Mouse (Mus musculus) 3T3-L1 (cell line): ENCODE measurements around the gene Fblim1.
A peak's percentile ranks its signal among the peaks of the same experiment; 100 is the strongest.
"Not testable (repeated sequence)": the region's sequence is repeated elsewhere in the genome, so short reads cannot be mapped to it uniquely, and the experiment has no call there.

Experiments used
- DNase-seq: peaks from one replicate; pipeline ENCODE4 v3.0.0-alpha.2; 2015; ENCODE audit warnings: low read depth, low spot score

The Fblim1 gene

DNA sequence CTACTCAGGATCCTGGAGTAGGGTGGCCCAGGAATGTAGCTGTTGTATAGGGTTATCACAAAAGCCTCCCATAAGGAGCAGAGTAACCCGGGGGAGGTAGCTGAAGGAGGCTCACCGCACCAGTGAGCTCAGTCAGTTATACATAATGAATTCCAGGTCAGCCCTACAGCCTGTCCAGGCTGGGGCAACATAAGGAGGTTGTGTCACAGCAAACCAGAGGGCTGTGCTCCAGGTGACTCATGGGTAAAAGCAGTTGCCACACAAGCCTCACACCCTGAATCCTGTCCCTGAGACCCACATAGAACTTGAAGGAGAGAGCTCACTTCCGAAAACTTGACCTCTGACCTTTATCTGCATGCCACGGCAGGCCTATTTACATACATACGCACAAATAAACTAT, 36.9 kb downstream of the Fblim1 start:
- peak; percentile 48 for DNase-seq

DNA sequence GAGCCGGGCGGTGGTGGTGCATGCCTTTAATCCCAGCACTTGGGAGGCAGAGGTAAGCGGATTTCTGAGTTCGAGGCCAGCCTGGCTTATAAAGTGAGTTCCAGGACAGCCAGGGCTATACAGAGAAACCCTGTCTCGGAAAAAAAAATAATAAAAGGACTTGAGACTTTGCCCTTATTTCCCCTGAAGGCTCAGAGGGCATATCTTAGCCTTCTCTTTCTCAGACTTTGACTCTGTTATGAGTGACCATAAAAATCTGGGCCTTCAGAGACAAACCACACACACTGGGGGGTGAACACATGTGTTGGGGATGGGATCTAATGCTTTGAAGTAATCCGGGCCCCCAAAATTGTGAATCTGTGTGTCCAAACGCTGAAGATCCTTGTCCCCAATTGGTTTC, 38.7 kb downstream of the Fblim1 start:
- not testable (repeated sequence) for DNase-seq

DNA sequence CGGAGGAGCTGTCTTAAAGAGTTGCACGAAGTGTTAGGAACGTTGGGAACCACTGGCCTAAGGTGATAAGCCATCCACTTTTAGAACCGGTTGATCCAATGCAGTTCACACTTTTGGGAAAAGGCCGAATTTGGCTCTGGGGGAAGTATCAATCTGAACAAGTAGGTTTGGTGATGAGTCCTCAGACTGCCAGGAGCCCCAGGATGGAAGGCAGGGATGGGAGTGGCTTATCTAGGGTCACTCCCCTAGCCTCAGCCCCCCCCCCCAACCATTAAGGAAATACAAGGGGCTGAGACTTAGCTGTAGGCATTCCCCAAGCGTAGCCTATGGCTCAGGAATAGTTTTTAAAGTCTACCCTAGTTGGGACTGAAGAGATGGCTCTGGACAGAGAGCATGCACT, 39.7 kb downstream of the Fblim1 start:
- no peak for DNase-seq

DNA sequence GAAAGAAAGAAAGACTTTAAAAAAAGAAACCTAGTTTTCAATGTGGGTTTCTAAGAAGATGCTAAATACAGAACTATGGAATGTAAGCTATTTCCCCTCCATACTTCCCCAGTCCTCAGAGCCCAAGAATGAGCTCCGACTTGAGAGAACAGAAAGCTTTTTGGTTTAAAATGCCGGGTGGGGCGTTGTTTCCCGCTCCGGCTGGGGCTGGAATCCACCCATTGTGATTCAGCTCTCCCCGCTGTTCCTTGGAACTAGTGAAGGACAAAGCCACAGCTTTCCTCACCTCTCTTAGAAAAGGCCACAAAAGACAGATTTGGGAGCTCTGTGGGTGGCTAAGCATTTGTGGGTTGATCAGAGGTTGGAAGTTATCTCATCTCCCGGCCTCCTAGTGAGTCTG, 40.6 kb downstream of the Fblim1 start:
- peak; percentile 77 for DNase-seq

DNA sequence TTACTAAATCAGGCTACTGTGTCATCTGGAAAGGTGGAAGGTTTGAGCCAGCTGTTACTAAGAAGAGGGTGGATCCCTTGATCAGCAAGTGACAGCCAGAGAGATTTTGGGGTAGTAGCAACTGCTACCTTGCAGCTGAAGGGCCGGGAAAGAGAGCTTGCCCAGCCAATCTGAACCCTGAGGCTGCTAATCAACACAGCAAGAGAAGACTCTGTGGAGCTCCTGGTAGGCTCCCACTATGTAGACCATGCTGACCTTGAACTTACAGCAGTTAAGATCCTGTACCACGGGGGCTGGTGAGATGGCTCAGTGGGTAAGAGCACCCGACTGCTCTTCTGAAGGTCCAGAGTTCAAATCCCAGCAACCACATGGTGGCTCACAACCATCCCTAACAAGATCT, 41.2 kb downstream of the Fblim1 start:
- DNase-seq = no peak

DNA sequence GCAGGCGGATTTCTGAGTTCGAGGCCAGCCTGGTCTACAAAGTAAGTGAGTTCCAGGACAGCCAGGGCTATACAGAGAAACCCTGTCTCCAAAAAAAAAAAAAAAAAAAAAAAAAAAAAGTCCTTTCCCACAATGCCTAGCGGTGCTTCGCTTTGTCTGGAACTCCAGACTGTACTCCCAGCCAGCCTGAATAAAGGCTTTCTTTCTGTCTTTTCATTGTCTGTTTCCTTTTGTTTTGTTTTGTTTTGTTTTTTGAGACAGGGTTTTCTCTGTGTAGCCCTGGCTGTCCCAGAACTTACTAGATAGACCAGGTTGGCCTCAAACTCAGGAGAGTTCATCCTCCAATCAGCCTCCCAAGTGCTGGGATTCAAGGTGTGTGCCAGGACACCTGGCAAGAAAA, 41.7 kb downstream of the Fblim1 start:
- no peak for DNase-seq

DNA sequence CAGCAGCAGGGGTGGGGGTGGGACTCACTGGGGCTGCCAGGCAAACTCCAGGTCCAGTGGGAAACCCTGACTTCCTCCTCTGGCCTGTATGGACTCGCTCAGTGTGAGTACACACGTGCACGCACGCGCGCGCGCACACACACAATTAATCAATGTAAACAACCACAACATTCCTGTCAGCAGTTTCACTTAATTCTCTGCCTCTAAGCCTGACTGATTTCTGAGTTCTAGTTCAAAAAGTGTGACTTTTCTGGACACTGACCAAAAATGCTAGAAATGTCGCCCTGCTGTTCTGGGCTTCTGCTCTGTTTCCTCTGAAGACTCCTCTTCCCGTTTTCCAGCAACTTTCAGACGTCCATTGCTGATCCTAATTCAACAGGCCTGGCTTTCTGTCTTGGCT, 43.6 kb downstream of the Fblim1 start:
- peak; percentile 60 for DNase-seq

DNA sequence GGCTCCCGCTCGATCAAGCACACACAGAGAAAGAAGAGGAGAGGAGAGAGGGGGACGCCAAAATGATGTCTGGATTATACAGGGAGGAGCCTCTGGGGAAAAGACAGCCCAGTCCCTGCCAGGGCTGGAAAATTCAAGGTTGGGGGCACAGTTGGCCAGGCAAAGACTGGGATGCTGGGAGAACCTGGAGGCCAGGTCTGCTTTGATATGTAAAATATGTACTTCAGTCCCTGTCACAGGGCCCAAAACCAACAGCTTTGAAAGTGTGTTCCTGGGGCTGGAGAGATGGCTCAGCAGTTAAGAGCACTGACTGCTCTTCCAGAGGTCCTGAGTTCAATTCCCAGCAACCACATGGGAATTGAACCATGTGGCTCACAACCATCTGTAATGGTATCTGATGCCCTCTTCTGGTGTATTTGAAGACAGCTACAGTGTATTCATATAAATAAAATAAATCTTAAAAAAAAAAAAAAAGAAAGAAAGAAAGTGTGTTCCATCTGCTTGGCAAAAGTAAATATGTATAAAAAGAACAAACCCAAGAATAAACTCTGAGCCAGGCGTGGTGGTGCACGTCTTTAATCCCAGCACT, 44.5 kb downstream of the Fblim1 start:
- DNase-seq = peak; percentile 45

DNA sequence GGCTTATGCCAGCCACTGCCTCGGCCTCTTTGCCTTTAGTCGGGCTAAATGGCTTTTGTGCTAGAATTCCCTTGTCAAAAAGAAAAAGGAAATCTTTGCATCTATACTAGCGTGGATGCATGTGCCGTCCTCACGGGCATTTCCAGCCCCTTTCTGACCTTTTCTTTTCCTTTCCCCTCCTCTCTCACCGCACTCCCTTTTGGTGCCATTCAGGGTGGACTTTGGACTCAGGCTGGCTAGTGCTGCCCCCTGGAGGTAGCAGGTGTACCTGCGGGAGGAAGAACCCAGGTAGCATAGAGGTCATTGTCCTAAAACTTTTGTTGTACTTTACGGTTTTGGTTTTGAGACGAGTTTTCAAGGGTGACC, 46.0 kb downstream of the Fblim1 start:
- peak; percentile 91 for DNase-seq

DNA sequence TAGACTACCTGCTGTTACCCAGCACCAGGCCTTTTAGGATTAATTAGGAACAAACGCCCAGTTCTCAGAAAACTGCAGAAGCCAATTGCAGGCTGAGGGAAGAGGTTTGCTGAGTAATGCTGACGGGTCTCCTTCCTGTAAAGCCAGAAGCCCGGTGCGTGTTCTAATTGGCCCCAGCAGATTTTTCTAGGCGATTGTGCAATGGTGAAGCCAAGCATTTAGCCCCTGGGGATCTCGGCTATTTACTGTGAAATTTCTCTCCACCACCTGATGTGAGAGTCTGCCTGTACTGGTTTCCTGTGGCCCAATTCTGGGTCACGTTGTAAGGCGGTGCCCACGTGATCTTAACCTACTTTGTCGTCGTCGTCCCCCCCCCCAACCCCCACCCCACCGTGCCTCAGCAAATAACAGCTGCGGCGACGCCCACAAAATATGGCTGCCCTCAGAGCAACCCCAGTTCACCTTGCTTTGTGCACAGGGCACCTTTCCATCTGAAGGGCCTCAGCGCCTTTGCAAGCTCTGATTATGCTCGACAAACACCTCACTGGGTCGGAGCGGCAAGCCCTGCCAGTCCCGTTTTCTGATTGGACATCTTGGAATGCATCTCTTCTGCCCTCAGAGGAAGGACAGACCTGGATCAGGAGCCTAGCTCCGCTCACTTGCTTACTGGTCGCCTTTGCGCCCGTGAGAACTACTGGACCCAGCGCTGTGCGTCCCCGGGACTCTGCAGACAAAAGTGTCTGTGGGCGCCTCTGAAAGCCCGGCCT, 46.6 kb downstream of the Fblim1 start:
- DNase-seq = peak; percentile 99

DNA sequence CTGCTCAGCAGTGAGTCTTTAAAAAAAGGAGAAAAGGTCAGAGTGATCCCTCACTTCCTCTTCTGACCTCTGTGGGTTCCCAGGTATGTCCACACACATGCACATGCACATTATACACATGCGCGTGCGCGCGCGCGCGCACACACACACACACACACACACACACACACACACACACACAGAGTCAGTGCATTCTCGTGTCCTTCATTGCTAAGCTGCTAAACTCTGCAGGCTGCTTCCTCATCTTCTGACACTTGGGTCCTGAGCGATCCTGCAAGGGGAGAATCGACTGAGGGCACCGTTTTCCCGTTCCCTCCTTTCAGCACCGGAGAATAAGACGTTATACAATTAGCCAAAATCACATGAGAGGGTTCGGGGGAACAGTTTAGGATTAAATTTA, 47.2 kb downstream of the Fblim1 start:
- DNase-seq = peak; percentile 40

DNA sequence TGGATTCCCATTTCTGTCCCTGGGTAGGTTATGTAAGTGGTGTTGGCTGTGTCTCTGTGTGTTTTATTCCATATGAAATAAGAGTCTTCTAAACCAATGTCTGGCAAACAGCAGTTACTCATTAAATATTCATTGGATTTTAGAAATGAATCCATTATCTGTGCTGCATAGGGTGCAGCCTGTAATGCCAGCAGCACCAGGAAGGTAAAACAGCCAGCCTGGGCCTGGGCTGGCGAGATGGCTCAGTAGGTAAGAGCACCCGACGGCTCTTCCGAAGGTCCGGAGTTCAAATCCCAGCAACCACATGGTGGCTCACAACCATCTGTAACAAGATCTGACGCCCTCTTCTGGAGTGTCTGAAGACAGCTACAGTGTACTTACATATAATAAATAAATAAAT, 49.7 kb downstream of the Fblim1 start:
- not testable (repeated sequence) for DNase-seq

DNA sequence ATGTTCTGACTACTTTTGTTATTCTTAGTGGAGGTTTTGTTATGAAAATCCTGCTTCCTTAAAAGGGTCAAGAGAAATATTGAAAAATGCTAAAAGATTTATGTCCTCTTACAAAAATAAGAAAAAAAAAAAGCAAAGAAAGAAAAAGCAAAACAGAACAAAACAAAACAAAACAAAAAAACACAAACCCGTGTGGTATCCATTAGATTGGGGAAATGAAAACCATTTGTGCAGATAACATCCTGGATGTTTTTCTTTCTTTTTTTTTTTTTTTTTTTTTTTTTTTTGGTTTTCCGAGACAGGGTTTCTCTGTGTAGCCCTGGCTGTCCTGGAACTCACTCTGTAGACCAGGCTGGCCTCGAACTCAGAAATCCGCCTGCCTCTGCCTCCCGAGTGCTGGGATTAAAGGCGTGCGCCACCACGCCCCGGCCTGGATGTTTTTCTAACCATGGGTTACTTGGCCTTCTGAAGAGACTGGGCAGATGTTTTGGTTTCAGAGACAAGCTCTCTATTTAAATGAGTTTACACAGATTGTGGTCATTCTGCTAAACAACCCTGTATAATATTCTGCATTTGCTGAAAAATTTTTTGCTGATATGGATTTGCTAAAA, 51.5 kb downstream of the Fblim1 start:
- DNase-seq = not testable (repeated sequence)

DNA sequence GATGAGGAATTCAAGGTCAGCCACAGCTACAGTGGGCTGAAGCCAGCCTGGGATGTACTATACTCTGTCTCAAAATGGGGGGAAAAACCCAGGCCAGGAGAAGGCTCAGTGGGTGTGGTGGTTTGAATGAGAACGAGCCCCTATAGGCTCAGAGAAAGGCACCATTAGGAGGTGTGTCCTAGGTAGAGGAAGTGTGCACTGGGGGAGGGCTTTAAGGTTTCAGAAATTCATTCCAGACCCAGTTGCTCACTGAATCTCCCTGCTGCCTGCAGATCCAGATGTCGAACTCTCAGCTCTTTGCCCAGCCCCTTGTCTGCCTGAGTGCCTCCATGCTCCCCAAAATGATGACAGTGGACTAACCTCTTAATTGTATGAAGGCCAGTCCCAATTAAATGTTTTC, 53.4 kb downstream of the Fblim1 start:
- DNase-seq = peak; percentile 88

DNA sequence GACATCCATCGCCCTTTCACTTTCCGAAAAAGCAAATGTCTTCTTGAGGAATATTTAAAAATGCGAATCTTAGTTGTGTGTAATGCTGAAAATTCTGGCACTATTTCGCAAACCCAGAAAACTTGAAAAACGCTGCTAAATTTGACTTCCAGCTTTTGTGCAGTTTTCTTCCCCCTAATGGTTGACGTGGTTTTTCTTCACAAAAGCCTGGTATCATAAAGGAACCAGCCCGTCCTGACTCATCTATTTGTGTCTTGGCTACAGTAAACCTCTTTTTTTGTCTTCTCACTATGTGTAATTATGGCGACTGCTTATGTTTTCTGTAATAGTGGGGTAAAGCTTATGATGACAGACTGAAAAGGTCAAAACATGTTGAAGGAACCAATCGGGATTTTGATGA, 58.6 kb downstream of the Fblim1 start:
- DNase-seq = peak; percentile 60

DNA sequence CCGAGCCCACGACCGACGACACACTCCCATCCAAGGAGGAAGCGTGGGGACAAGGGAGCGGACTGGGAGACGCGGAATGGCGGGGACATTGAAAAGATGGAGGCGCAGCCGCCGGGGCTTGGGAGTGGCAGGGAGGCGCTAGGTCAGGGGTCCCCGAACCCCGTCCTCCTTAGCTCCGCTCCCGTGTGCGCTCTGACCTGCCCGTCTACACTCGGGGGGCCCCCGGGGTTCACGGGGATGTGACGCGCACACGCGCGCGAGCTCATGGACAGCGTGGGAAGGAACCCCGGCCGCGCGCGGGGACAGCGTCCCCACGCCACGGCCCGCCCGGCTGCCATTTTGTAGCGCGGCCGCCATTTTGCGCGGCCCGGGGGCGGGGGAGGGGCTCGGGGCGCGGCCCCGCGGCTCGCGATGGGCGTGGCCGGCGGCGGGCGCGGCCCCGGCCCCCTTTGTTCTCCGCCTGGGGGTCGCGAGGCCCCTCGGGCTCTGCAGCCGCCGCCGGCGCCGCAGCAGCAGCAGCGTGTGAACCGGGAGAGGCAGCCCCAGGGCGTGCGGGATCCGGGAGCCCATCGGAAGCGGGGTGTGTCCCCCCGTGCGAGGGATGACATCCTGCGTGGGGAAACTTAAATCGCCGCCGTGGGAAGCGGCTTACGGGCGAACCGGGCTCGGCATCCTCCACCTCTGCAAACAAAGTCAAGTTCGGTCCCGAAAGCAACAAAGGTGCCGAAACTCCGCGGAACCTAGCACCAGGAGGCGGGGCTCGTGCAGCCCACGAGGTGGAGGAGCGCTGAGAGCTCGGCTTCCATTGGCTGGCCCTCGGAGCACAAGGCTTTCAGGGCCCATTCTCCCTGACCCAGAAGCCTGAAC, 59.3 kb downstream of the Fblim1 start:
- peak; percentile 92 for DNase-seq

DNA sequence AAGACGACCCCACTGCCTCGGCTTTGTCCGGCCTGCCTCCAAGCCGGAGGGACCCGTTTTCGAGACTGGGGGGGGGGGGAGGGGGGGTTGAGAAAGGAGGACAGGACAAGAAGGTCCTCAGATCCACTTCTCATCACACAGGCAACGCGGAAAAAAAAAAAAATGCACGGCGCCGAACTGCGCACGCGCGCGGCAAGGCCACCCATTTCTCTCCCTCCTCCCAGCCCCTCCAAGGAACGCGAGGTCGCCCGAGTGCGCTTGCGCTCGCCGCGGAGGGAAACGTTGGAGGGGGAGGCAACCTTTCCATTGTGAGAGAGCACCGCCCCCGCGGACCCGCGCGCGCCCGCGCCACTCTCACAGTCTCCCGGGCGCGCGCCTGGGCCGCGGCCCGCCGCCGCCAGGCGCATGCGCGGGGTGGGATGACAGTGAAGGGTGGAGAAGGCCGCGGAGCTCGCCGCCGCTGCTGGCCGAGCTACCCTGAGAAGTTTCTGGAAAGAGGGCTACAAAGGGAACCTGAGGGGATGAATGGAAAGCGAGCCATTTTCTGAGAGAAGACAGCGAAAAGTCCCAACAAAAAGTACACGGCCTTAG, 60.1 kb downstream of the Fblim1 start:
- peak; percentile 97 for DNase-seq

DNA sequence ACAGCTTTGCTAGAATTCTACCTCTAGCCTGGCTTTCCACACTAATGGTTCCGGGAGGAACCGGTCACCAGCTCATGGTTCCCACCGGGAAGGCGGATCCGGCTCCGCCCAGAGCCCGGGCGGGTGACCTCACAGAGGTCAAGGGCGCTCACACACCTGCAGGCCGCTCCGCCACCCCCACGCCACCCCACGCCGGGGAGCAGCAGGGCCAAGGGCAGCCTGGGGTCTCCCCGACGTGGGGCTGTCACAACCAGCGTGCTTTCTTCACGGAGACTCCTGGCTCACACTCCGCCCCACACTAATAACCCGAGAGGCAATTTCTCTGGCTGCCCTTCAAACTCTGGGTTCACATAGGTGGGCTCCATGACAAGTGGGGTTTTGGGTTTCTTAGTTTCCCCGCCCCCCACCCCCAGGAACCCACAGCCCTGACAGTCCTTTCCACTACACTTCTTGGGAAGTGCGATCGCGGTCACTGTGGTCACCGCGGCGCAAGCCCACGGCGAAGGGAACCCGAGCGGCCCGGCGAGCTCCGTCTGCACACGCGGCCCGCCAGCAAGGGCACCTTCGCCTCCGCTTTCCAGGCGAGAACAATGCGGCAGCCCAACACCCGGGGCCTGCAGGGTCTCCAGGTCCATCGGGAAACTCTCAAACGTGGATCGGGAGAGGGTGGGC, 60.7 kb downstream of the Fblim1 start:
- peak; percentile 68 for DNase-seq

DNA sequence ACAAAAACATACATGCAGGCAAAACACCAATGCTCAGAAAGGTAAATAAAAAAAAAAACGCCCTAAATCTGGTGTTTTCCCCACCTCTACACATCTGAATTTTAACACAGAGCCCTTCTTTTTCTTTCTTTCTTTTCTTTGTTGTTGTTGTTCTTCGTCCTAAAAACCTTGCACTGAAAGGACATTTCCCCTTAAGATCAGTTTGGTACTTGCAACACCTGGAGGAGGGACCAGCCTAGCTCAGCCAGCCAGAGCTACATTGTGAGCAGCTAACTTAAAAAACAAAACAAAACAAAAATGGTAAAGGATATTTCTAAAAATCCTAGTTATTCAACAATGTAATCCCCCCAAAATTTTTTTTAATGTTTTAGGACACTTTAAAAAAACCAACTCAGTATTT, 61.4 kb downstream of the Fblim1 start:
- DNase-seq = peak; percentile 10

DNA sequence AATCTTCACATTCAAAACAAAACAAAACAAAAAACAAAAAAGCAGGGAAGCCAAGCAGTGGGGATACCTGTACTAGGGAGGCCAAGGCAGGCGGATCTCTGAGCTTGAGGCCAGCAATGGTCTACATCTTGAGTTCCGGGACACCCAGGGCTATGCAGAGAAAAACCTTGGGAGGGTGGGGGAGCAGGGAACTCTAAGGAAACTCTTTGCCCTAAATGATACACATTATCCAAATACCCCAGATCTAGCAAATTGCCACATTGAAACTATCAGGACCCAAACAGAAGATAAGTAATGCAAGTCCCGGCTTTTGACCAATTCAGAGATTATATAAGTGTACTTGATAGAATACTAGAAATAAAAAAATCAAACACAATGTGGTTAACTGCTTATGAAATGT, 62.3 kb downstream of the Fblim1 start:
- DNase-seq = no peak

DNA sequence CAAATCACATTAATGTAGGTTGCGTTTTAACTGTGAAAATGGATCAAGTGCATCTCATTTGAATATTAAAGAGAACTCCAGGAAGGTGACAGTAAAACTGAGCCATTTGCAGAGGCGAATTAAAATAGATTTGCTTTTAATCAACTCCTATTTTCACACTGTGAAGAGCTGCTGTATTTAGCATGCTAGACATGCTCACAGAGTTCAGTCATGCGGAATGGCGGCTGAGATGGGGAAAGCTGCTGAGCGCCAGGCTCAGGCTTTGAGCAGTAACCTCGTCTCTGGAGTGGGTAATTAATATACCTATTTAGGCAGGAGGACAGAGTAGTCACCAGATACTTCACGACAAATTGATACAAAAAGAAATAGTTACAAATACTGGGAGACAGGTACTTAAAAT, 64.0 kb downstream of the Fblim1 start:
- DNase-seq = no peak
